Comparison of ENCODE assay signal across 15 mouse cellular contexts in genomic region chr11:11848467-11848866, GRCm38 (mm10).
"Had no signal": no experiment of that assay in that cellular context is flagged by ENCODE, and none has a peak within 500 bp of the region (broad histone marks: within the 10 kb centered on the region; RNA-seq: fewer than 3 reads in every experiment).

No protein-coding gene starts in this region.

- H3K4me3 ChIP-seq: layer of hippocampus, adult 2 months; limb, embryonic 13.5 days; liver, embryonic 12.5 days; midbrain, embryonic 10.5 days; myocyte; neural tube, embryonic 15.5 days had no signal

- H3K9ac ChIP-seq: limb, embryonic 13.5 days; liver, embryonic 12.5 days; neural tube, embryonic 15.5 days had no signal

- ATAC-seq: liver, embryonic 12.5 days had no signal

- H3K4me2 ChIP-seq: limb, embryonic 13.5 days; liver, embryonic 12.5 days; neural tube, embryonic 15.5 days had no signal

- H3K27me3 ChIP-seq: limb, embryonic 13.5 days; neural tube, embryonic 15.5 days had no signal

- H3K27ac ChIP-seq: kidney, postnatal 0 days; layer of hippocampus, adult 2 months; limb, embryonic 13.5 days; liver, embryonic 12.5 days; midbrain, embryonic 10.5 days; neural tube, embryonic 15.5 days had no signal

- H3K36me3 ChIP-seq: limb, embryonic 13.5 days; liver, embryonic 12.5 days; midbrain, embryonic 10.5 days; neural tube, embryonic 15.5 days had no signal

- DNase-seq: kidney, adult 11 months; kidney, adult 9 months; kidney, postnatal 4 days; left cerebral cortex, postnatal 4 days; midbrain, embryonic 14.5 days; right cerebral cortex, adult 18-20 months; thymus, adult 2 months; thymus, postnatal 25 days had no signal

- H3K9me3 ChIP-seq: limb, embryonic 13.5 days; liver, embryonic 12.5 days; midbrain, embryonic 10.5 days; neural tube, embryonic 15.5 days had no signal
